Mouse (Mus musculus) E14TG2a.4 (cell line): Measurements from ENCODE around the gene Rufy2.

Experiments
- CTCF ChIP-seq: conservative IDR thresholded peaks from 2 replicates; pipeline ENCODE4 v1.5.1; 2014; ENCODE audit warnings: low read length
- NANOG ChIP-seq: IDR thresholded peaks from 2 replicates; pipeline ENCODE4 v1.6.1; 2014; ENCODE audit warnings: borderline replicate concordance, low read length, mixed read lengths
- POU5F1 ChIP-seq: IDR thresholded peaks from 2 replicates; pipeline ENCODE4 v1.6.1; 2014; ENCODE audit warnings: low read length, borderline replicate concordance

DNA sequence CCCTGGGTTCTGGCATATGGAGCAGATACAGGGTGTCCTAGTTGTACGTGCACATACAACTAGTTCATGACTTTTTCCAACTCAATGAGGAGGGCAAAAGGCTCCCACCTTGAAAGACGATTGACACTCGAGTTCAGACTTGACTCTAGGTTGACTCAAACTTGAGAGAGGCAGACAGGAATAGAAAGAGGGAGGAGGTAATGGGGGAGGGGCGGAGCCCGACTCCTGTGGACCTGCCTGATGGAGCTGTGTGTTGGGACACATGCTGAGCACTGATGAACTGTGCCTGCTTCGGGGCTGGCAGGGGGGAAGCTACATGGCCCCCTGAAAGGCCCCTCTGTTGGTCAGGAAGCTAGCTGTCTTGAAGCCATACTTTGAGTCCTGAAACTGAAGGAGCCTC, 73.0 kb downstream of the Rufy2 start:
- TF ChIP-seq CTCF (no peak), POU5F1 (no peak), NANOG (no peak)
